Comparison of ENCODE assay signal across 8 mouse cellular contexts in genomic region chr13:84404566-84405194, GRCm38 (mm10).
DNase-seq lines count a peak whose midpoint lies in the region; ATAC-seq and TF ChIP-seq lines count a peak whose summit lies in the region.

No protein-coding gene starts in this region.

- peak overlapping the region; percentile 76 for H3K27ac ChIP-seq in layer of hippocampus, adult 2 months
- H3K27ac ChIP-seq in hindbrain, embryonic 11.5 days (ENCODE audit: low read depth, low read length): peak overlapping the region; percentile 89
- H3K27ac ChIP-seq in neural tube, embryonic 12.5 days: peak overlapping the region; percentile 80

- intact Hi-C loops in left cerebral cortex, postnatal 36 days (cut with DNase I): no loop called here

- no peak for DNase-seq in layer of hippocampus, adult 2 months (ENCODE audit: low spot score in 2 of 2)
- DNase-seq in layer of hippocampus, adult 8-10 months (ENCODE audit: low spot score in 2 of 2): no peak
- peak; percentile 98 for DNase-seq in cerebellum, postnatal 10 days
- DNase-seq in hindbrain, embryonic 11.5 days (ENCODE audit: low spot score): peak; percentile 78
- no peak for DNase-seq in left cerebral cortex, postnatal 36 days (ENCODE audit: low spot score in 2 of 2)
- no peak for DNase-seq in c-Kit-positive CD71-positive TER-119-positive erythroid progenitor cells, embryonic 14.5 days (ENCODE audit: low spot score)
- DNase-seq in T-cell, adult 2 months (ENCODE audit: low spot score): no peak

- 41% methylated on average over 19 of the region's 19 CpGs for WGBS in hindbrain, embryonic 11.5 days
- WGBS in neural tube, embryonic 12.5 days: 24% methylated on average over 19 of the region's 19 CpGs

- peak; percentile 87 for ATAC-seq in hindbrain, embryonic 11.5 days (ENCODE audit: low FRiP score)
- peak; percentile 87 for ATAC-seq in neural tube, embryonic 12.5 days (ENCODE audit: low FRiP score, low read depth)

- no peaks in the 10 kb centered on the region for H3K9me3 ChIP-seq in hindbrain, embryonic 11.5 days (ENCODE audit: control insufficient read depth, low read length)
- no peaks in the 10 kb centered on the region for H3K9me3 ChIP-seq in neural tube, embryonic 12.5 days

- peak overlapping the region; percentile 44 for H3K9ac ChIP-seq in hindbrain, embryonic 11.5 days (ENCODE audit: low read depth, low read length)
- H3K9ac ChIP-seq in neural tube, embryonic 12.5 days: peak overlapping the region; percentile 52

- peak overlapping the region; percentile 21 for H3K4me2 ChIP-seq in hindbrain, embryonic 11.5 days (replicated peaks; ENCODE audit: low read depth, low read length)
- peak overlapping the region; percentile 48 for H3K4me2 ChIP-seq in neural tube, embryonic 12.5 days (replicated peaks)

- H3K4me1 ChIP-seq in hindbrain, embryonic 11.5 days (replicated peaks; ENCODE audit: control insufficient read depth, insufficient read depth, low read length): peaks cover 3% of the 10 kb centered on the region; the same call in 1 of the 2 replicates
- peaks cover 20% of the 10 kb centered on the region; the same call in 1 of the 2 replicates for H3K4me1 ChIP-seq in neural tube, embryonic 12.5 days

- H3K27me3 ChIP-seq in hindbrain, embryonic 11.5 days (ENCODE audit: control insufficient read depth, insufficient read depth, low read length): no peaks in the 10 kb centered on the region
- H3K27me3 ChIP-seq in neural tube, embryonic 12.5 days (replicated peaks): no peaks in the 10 kb centered on the region

- peak overlapping the region; percentile 29; the same call in 1 of the 2 replicates for H3K4me3 ChIP-seq in layer of hippocampus, adult 2 months
- no peak overlapping the region for H3K4me3 ChIP-seq in hindbrain, embryonic 11.5 days (ENCODE audit: low read depth, low read length)
- peak overlapping the region; percentile 11; the same call in 1 of the 2 replicates for H3K4me3 ChIP-seq in neural tube, embryonic 12.5 days

- no peak for TF ChIP-seq CTCF in layer of hippocampus, adult 2 months (conservative IDR thresholded peaks at IDR 0.05)

- no peaks in the 10 kb centered on the region for H3K36me3 ChIP-seq in hindbrain, embryonic 11.5 days (ENCODE audit: control insufficient read depth, insufficient read depth, low read length)
- no peaks in the 10 kb centered on the region for H3K36me3 ChIP-seq in neural tube, embryonic 12.5 days

Comparison
In these comparisons a context has a peak if more than half of its experiments do, and no peak if none do; other contexts are left out.
1. DNase-seq: peak in cerebellum, postnatal 10 days (2 of 2) and hindbrain, embryonic 11.5 days (single experiment); none in layer of hippocampus, adult 2 months (0 of 2), layer of hippocampus, adult 8-10 months (0 of 2), left cerebral cortex, postnatal 36 days (0 of 2), c-Kit-positive CD71-positive TER-119-positive erythroid progenitor cells, embryonic 14.5 days (single experiment) and T-cell, adult 2 months (single experiment).
2. Peak in every context shown above with its lines, with median percentiles within 50 percentile points of each other: H3K27ac ChIP-seq.